Mouse (Mus musculus): ENCODE measurements around the gene Myo5c.

DNA sequence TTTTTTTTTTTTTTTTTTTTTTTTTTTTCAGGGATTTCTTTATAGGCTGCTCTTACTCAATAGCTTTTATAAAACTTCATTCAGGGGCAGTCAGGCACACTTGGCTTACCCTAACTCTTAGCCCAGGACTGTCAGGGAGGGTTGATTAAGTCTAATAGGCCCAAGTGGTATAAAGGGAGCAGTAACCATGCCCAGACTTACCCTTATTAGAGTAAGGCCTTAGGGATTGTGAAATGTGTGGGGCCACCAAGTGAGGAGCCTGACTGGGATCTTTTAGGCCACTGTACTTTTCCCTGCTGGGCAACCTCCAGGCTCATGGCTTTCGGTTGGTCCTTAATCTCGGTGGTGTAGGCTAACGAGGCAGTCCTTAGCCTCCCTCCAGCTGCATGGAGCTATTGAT lies 116.8 kb downstream of the Myo5c start:
- no peak for TF ChIP-seq CTCF (IDR thresholded peaks at IDR 0.05; ENCODE audit: low read depth, low read length)
- TF ChIP-seq GATA1 (IDR thresholded peaks at IDR 0.05; ENCODE audit: borderline replicate concordance, low read length), result no peak
- no peak for TF ChIP-seq TAL1 (conservative IDR thresholded peaks at IDR 0.05; ENCODE audit: low read depth, low read length)
